Mouse (Mus musculus): ENCODE data around the gene Kank4. TPM values are rescaled to one million over a fixed set of nuclear protein-coding genes. Genes with fewer than 3 reads are reported as not detected.

The Kank4 gene
- polyA plus RNA-seq, 1 experiment: 2.1 TPM

DNA sequence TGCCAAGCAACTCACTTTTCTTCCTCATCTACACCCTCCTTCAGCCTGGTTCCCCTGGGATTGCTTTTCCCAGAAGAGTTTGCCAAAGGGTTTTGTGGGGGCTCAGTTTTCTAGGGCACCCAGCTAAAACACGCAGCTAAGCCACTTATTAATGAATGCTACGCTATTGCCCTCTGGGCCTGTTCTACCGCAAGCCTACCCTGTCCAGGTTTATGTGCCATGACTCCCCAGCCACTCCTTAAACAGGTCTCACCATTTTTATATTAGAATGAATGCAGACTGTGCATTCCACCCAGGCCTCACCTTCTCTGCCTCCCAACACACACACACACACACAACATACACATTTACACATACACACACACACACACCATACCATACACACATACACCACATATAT, 5.7 kb upstream of the Kank4 start:
- H3K27ac ChIP-seq (ENCODE audit: insufficient read depth, low read length): no peak overlapping the region
- TF ChIP-seq POLR2A (IDR thresholded peaks at IDR 0.05; ENCODE audit: insufficient read depth, low read length) (no peak), CTCF (IDR thresholded peaks at IDR 0.05; ENCODE audit: low read depth, low read length) (no peak), EP300 (IDR thresholded peaks at IDR 0.05; ENCODE audit: insufficient read depth, low read depth, low read length) (no peak)
- no peaks in the 10 kb centered on the region for H3K4me1 ChIP-seq (ENCODE audit: control insufficient read depth, insufficient read depth, low read length)
- H3K36me3 ChIP-seq (ENCODE audit: control insufficient read depth, insufficient read depth, low read length, poor library complexity, severe bottlenecking): no peaks in the 10 kb centered on the region
- H3K27me3 ChIP-seq (ENCODE audit: control insufficient read depth, insufficient read depth, low read length, poor library complexity, severe bottlenecking): no peaks in the 10 kb centered on the region
- H3K4me3 ChIP-seq (ENCODE audit: low read depth, low read length): no peak overlapping the region
- H3K9ac ChIP-seq (ENCODE audit: low read depth, poor library complexity, severe bottlenecking): no peak overlapping the region
- H3K9me3 ChIP-seq (replicated peaks; ENCODE audit: control insufficient read depth, insufficient read depth, low read length, poor library complexity, severe bottlenecking): no peaks in the 10 kb centered on the region

GRCm38 (mm10) chr4:98822478-98822877, 5.1 kb upstream of the Kank4 start:
- Histone ChIP-seq H3K9ac (ENCODE audit: low read depth, poor library complexity, severe bottlenecking) (no peak overlapping the region), H3K9me3 (replicated peaks; ENCODE audit: control insufficient read depth, insufficient read depth, low read length, poor library complexity, severe bottlenecking) (no peaks in the 10 kb centered on the region), H3K27me3 (ENCODE audit: control insufficient read depth, insufficient read depth, low read length, poor library complexity, severe bottlenecking) (no peaks in the 10 kb centered on the region; the same call in 1 of the 2 replicates), H3K4me3 (ENCODE audit: low read depth, low read length) (no peak overlapping the region), H3K4me1 (ENCODE audit: control insufficient read depth, insufficient read depth, low read length) (no peaks in the 10 kb centered on the region), H3K27ac (ENCODE audit: insufficient read depth, low read length) (no peak overlapping the region), H3K36me3 (ENCODE audit: control insufficient read depth, insufficient read depth, low read length, poor library complexity, severe bottlenecking) (no peaks in the 10 kb centered on the region)
- TF ChIP-seq POLR2A (IDR thresholded peaks at IDR 0.05; ENCODE audit: insufficient read depth, low read length) (no peak), CTCF (IDR thresholded peaks at IDR 0.05; ENCODE audit: low read depth, low read length) (no peak), EP300 (IDR thresholded peaks at IDR 0.05; ENCODE audit: insufficient read depth, low read depth, low read length) (no peak)

DNA sequence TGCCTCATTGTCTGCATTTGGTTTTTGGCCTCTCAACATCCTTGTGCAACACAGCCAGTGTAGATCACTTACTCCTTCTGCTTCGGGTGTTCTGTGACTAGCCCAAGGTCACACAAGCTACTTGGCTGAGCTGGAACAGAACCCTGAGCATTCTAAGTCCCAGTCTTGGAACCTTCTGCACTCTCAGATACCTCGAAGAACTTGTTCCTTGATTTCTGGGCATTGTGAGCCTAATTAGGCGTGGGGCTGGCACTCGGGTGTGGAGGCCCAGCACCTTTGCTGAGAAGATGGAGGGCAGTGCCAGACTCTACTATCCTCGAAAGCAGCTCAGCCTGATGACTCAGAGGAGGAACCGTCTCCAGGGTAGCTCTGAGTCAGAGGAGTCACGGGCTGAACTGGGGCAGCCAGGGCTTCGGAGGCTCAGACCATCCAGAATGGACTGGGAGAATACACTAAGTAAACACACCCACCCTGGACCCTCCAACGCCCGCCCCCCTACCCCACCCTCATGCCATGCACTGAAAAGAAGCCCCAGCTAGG, 1.9 kb upstream of the Kank4 start:
- Histone ChIP-seq H3K27me3 (ENCODE audit: control insufficient read depth, insufficient read depth, low read length, poor library complexity, severe bottlenecking) (peaks cover 3% of the 10 kb centered on the region; the same call in 1 of the 2 replicates), H3K4me1 (ENCODE audit: control insufficient read depth, insufficient read depth, low read length) (no peaks in the 10 kb centered on the region)

DNA sequence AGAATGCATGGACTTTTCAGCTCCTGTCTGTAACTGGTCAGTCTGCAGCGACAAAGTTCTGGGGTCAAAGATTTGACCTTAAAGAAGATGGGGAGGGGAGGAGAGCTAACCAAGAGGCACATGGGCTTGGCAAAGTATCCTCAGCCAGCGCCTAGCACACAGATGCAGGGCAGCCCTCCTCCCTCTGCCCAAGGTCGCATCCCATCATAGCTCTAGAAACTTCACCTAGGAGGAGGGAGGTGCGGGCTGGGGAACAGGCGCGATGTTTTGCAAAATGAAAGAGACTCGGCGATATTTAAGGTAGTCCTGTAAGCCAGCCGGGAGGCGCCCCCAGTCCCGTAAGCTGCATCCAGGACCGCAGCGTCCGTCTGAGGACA, 542 bp downstream of the Kank4 start:
- no peak overlapping the region for H3K27ac ChIP-seq (ENCODE audit: insufficient read depth, low read length)

More for the DNA sequence above, 1.9 kb upstream of the Kank4 start:
- no peaks in the 10 kb centered on the region for H3K36me3 ChIP-seq (ENCODE audit: control insufficient read depth, insufficient read depth, low read length, poor library complexity, severe bottlenecking)
- TF ChIP-seq POLR2A (IDR thresholded peaks at IDR 0.05; ENCODE audit: insufficient read depth, low read length) (no peak), CTCF (IDR thresholded peaks at IDR 0.05; ENCODE audit: low read depth, low read length) (no peak), EP300 (IDR thresholded peaks at IDR 0.05; ENCODE audit: insufficient read depth, low read depth, low read length) (no peak)
- no peak overlapping the region for H3K4me3 ChIP-seq (ENCODE audit: low read depth, low read length)
- H3K9ac ChIP-seq (ENCODE audit: low read depth, poor library complexity, severe bottlenecking): no peak overlapping the region
- H3K27ac ChIP-seq (ENCODE audit: insufficient read depth, low read length): no peak overlapping the region
- H3K9me3 ChIP-seq (replicated peaks; ENCODE audit: control insufficient read depth, insufficient read depth, low read length, poor library complexity, severe bottlenecking): no peaks in the 10 kb centered on the region

DNA sequence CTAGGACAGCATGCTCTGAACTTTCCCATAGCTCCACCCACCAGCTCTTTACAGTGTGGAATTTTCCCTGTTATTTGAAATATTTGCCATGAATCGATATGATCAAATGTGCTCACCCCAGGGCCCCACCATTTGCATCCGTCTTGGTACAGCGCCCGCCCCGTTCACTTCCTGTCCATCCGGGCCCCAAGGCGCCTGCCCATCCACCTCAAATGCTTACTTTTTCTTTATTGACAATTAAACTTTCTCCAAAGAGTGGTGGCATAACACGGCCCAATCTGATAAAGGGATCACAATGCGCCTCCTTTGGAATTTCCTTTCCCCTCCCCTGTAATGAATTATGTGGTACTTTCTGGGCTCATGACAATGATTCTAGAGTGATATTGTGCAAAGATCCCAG, 11.0 kb downstream of the Kank4 start:
- no peak overlapping the region for H3K4me3 ChIP-seq (ENCODE audit: low read depth, low read length)
- no peaks in the 10 kb centered on the region for H3K36me3 ChIP-seq (ENCODE audit: control insufficient read depth, insufficient read depth, low read length, poor library complexity, severe bottlenecking)
- H3K9ac ChIP-seq (ENCODE audit: low read depth, poor library complexity, severe bottlenecking): no peak overlapping the region
- H3K27me3 ChIP-seq (ENCODE audit: control insufficient read depth, insufficient read depth, low read length, poor library complexity, severe bottlenecking): no peaks in the 10 kb centered on the region
- no peak for TF ChIP-seq CTCF (IDR thresholded peaks at IDR 0.05; ENCODE audit: low read depth, low read length)
- H3K9me3 ChIP-seq (replicated peaks; ENCODE audit: control insufficient read depth, insufficient read depth, low read length, poor library complexity, severe bottlenecking): no peaks in the 10 kb centered on the region
- H3K4me1 ChIP-seq (ENCODE audit: control insufficient read depth, insufficient read depth, low read length): peaks cover 4% of the 10 kb centered on the region
- H3K27ac ChIP-seq (ENCODE audit: insufficient read depth, low read length): no peak overlapping the region

More for the DNA sequence above, 542 bp downstream of the Kank4 start:
- Histone ChIP-seq H3K4me1 (ENCODE audit: control insufficient read depth, insufficient read depth, low read length) (no peaks in the 10 kb centered on the region), H3K9ac (ENCODE audit: low read depth, poor library complexity, severe bottlenecking) (peak overlapping the region; percentile 48), H3K9me3 (replicated peaks; ENCODE audit: control insufficient read depth, insufficient read depth, low read length, poor library complexity, severe bottlenecking) (no peaks in the 10 kb centered on the region), H3K36me3 (ENCODE audit: control insufficient read depth, insufficient read depth, low read length, poor library complexity, severe bottlenecking) (no peaks in the 10 kb centered on the region), H3K4me3 (ENCODE audit: low read depth, low read length) (peak overlapping the region; percentile 87), H3K27me3 (ENCODE audit: control insufficient read depth, insufficient read depth, low read length, poor library complexity, severe bottlenecking) (peaks cover 3% of the 10 kb centered on the region; the same call in 1 of the 2 replicates)
- no peak for TF ChIP-seq CTCF (IDR thresholded peaks at IDR 0.05; ENCODE audit: low read depth, low read length)

GRCm38 (mm10) chr4:98805291-98806048, 11.9 kb downstream of the Kank4 start:
- Histone ChIP-seq H3K27me3 (ENCODE audit: control insufficient read depth, insufficient read depth, low read length, poor library complexity, severe bottlenecking) (no peaks in the 10 kb centered on the region), H3K9ac (ENCODE audit: low read depth, poor library complexity, severe bottlenecking) (no peak overlapping the region), H3K27ac (ENCODE audit: insufficient read depth, low read length) (0 out of 2 replicates have a peak overlapping the region, but pooled peaks have one; percentile 58), H3K4me3 (ENCODE audit: low read depth, low read length) (no peak overlapping the region), H3K4me1 (ENCODE audit: control insufficient read depth, insufficient read depth, low read length) (peaks cover 4% of the 10 kb centered on the region), H3K36me3 (ENCODE audit: control insufficient read depth, insufficient read depth, low read length, poor library complexity, severe bottlenecking) (no peaks in the 10 kb centered on the region), H3K9me3 (replicated peaks; ENCODE audit: control insufficient read depth, insufficient read depth, low read length, poor library complexity, severe bottlenecking) (no peaks in the 10 kb centered on the region)
- no peak for TF ChIP-seq EP300 (IDR thresholded peaks at IDR 0.05; ENCODE audit: insufficient read depth, low read depth, low read length)

Data from ES-Bruce4 (cell line).